Mouse (Mus musculus): ENCODE measurements around the gene Rxfp4.

Rxfp4 gene

GRCm38 (mm10) chr3:88627535-88627934 is 25.4 kb downstream of the Rxfp4 start:
- no peak for DNase-seq

GRCm38 (mm10) chr3:88627114-88627513 is 25.8 kb downstream of the Rxfp4 start:
- DNase-seq, result no peak

GRCm38 (mm10) chr3:88626316-88626715 is 26.6 kb downstream of the Rxfp4 start:
- DNase-seq, result peak; percentile 55

- DNase-seq, result no peak
These were observed 27.4 kb downstream of the Rxfp4 start for GRCm38 (mm10) chr3:88625531-88625930.

- peak; percentile 50 for DNase-seq
These were observed 28.0 kb downstream of the Rxfp4 start for GRCm38 (mm10) chr3:88624951-88625350.

GRCm38 (mm10) chr3:88624324-88624723 is 28.6 kb downstream of the Rxfp4 start:
- peak; percentile 89 for DNase-seq

GRCm38 (mm10) chr3:88623346-88624135 is 29.4 kb downstream of the Rxfp4 start:
- DNase-seq, result peak; percentile 69

GRCm38 (mm10) chr3:88622941-88623345 is 30.0 kb downstream of the Rxfp4 start:
- DNase-seq, result peak; percentile 70

GRCm38 (mm10) chr3:88622113-88622940 is 30.6 kb downstream of the Rxfp4 start:
- DNase-seq, result peak; percentile 71

- peak; percentile 71 for DNase-seq
These were observed 31.3 kb downstream of the Rxfp4 start for GRCm38 (mm10) chr3:88621537-88622112.

GRCm38 (mm10) chr3:88620992-88621536 is 31.9 kb downstream of the Rxfp4 start:
- peak; percentile 79 for DNase-seq

- DNase-seq, result peak; percentile 46
These were observed 32.6 kb downstream of the Rxfp4 start for GRCm38 (mm10) chr3:88620146-88620991.

GRCm38 (mm10) chr3:88619113-88620097 is 33.5 kb downstream of the Rxfp4 start:
- peak; percentile 80 for DNase-seq

GRCm38 (mm10) chr3:88618074-88618871 is 34.7 kb downstream of the Rxfp4 start:
- peak; percentile 53 for DNase-seq

- peak; percentile 41 for DNase-seq
These were observed 35.9 kb downstream of the Rxfp4 start for GRCm38 (mm10) chr3:88616951-88617500.

GRCm38 (mm10) chr3:88615902-88616391 is 37.0 kb downstream of the Rxfp4 start:
- peak; percentile 84 for DNase-seq

- peak; percentile 59 for DNase-seq
These were observed 37.8 kb downstream of the Rxfp4 start for GRCm38 (mm10) chr3:88615117-88615516.

- DNase-seq, result no peak
These were observed 38.5 kb downstream of the Rxfp4 start for GRCm38 (mm10) chr3:88614418-88614817.

- DNase-seq, result no peak
These were observed 43.9 kb downstream of the Rxfp4 start for GRCm38 (mm10) chr3:88609066-88609465.

- no peak for DNase-seq
These were observed 45.2 kb downstream of the Rxfp4 start for GRCm38 (mm10) chr3:88607758-88608138.

Measured in cerebellum, adult 9-11 months (tissue).